Mouse (Mus musculus) embryonic fibroblast, embryonic 13.5 days (primary cell): ENCODE results near the gene Prdm1.

Experiments used
- CTCF ChIP-seq: IDR thresholded peaks from 2 replicates; pipeline ENCODE4 v1.5.1; 2011; ENCODE audit warnings: mild to moderate bottlenecking, control low read depth, low read length, moderate library complexity, borderline replicate concordance; ENCODE audit not compliant: insufficient read depth
- POLR2A ChIP-seq: IDR thresholded peaks from 2 replicates; pipeline ENCODE4 v1.6.1; 2011; ENCODE audit warnings: low read depth, mild to moderate bottlenecking, control low read depth, low read length, moderate library complexity

DNA sequence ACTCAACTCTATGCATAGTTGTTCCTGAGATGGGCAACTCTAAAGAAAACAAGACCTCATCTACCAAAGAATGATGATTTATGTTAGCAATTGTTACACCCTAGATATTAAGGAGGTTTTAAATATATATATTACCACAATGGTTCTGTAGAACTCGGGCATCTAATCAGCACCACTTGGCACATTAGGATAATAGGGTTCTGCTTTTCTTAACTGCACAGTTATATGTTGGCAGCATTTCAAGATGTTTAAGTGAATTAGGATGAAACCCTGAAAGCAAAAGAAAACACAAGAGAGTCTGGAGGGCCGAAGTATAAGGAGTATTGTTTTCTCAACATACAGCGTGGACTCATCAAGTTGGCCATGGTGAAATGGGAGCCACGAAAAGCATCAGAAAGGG lies 92.3 kb downstream of the Prdm1 start:
- TF ChIP-seq CTCF (no peak), POLR2A (no peak)
